Mouse (Mus musculus) hindbrain, embryonic 16.5 days (tissue): ENCODE measurements at regions not wholly inside any gene's neighbourhood (a gene's known extent, or its start where the extent isn't known, plus 50 kb on each side); places are given as distances from the start of the nearest gene placed in this dataset.

Experiments
- ATAC-seq: fragments of 200-750 bp; cut with Nextera tagmentation; 2 replicates; pipeline ENCODE4 v1.8.0; 2017; ENCODE audit warnings: moderate TSS enrichment, moderate library complexity
- H3K27ac ChIP-seq: fragments of 300-500 bp; sonication (generic); 2 replicates; pipeline ENCODE4 v1.5.1; 2014; ENCODE audit warnings: low read depth, mild to moderate bottlenecking, control low read depth, low read length, moderate library complexity
- H3K27me3 ChIP-seq: fragments of 300-500 bp; sonication (generic); replicated peaks from 2 replicates; pipeline ENCODE4 v1.6.1; 2014; ENCODE audit warnings: low read length; ENCODE audit not compliant: control insufficient read depth, insufficient read depth
- H3K36me3 ChIP-seq: fragments of 300-500 bp; sonication (generic); 2 replicates; pipeline ENCODE4 v1.6.1; 2014; ENCODE audit warnings: mild to moderate bottlenecking, low read length, moderate library complexity, mixed read lengths; ENCODE audit not compliant: control insufficient read depth, insufficient read depth
- H3K4me1 ChIP-seq: fragments of 300-500 bp; sonication (generic); 2 replicates; pipeline ENCODE4 v1.6.1; 2014; ENCODE audit warnings: low read depth, low read length; ENCODE audit not compliant: control insufficient read depth, insufficient read depth
- H3K4me2 ChIP-seq: fragments of 300-500 bp; sonication (generic); 2 replicates; pipeline ENCODE4 v1.6.1; 2014; ENCODE audit warnings: mild to moderate bottlenecking, low read length, control low read depth, moderate library complexity
- H3K4me3 ChIP-seq: fragments of 300-500 bp; sonication (generic); 2 replicates; pipeline ENCODE4 v1.5.1; 2014; ENCODE audit warnings: mild to moderate bottlenecking, low read length, control low read depth, moderate library complexity
- H3K9ac ChIP-seq: fragments of 300-500 bp; sonication (generic); 2 replicates; pipeline ENCODE4 v1.6.1; 2014; ENCODE audit warnings: low read depth, mild to moderate bottlenecking, control low read depth, low read length, moderate library complexity
- H3K9me3 ChIP-seq: fragments of 300-500 bp; sonication (generic); 2 replicates; pipeline ENCODE4 v1.6.1; 2014; ENCODE audit warnings: mild to moderate bottlenecking, low read length, moderate library complexity; ENCODE audit not compliant: control insufficient read depth
- WGBS: fragments of 180-500 bp; shearing (Covaris S2); extraction: QIAGEN DNeasy Blood & Tissue Kit; methylation state at CpG from one replicate; pipeline ENCODE4 v1.1.7; 2014; 5-methylcytosine and 5-hydroxymethylcytosine counted together

GRCm38 (mm10) chr1:77261678-77262077 lies 253.2 kb downstream of the Epha4 start:
- no peak overlapping the region for H3K27ac ChIP-seq
- WGBS = 95% methylated on average over 4 of the region's 4 CpGs
- H3K27me3 ChIP-seq = no peaks in the 10 kb centered on the region
- H3K9me3 ChIP-seq = no peaks in the 10 kb centered on the region
- no peak overlapping the region for H3K4me2 ChIP-seq
- no peak overlapping the region for H3K4me3 ChIP-seq
- H3K4me1 ChIP-seq = no peaks in the 10 kb centered on the region
- no peaks in the 10 kb centered on the region for H3K36me3 ChIP-seq
- no peak overlapping the region for H3K9ac ChIP-seq
- ATAC-seq = no peak

GRCm38 (mm10) chr1:77265677-77266076 lies 249.2 kb downstream of the Epha4 start:
- Histone ChIP-seq H3K4me3 (no peak overlapping the region), H3K36me3 (no peaks in the 10 kb centered on the region), H3K4me1 (no peaks in the 10 kb centered on the region), H3K27me3 (no peaks in the 10 kb centered on the region), H3K27ac (no peak overlapping the region), H3K4me2 (no peak overlapping the region), H3K9ac (no peak overlapping the region), H3K9me3 (no peaks in the 10 kb centered on the region)
- no peak for ATAC-seq
- WGBS = 66% methylated on average over 8 of the region's 8 CpGs

- H3K27me3 ChIP-seq = no peaks in the 10 kb centered on the region
- no peak overlapping the region for H3K4me3 ChIP-seq
- H3K9me3 ChIP-seq = no peaks in the 10 kb centered on the region
- 85% methylated on average over 4 of the region's 4 CpGs for WGBS
- ATAC-seq = no peak
- H3K4me2 ChIP-seq = no peak overlapping the region
- H3K9ac ChIP-seq = no peak overlapping the region
- H3K4me1 ChIP-seq = no peaks in the 10 kb centered on the region
- no peak overlapping the region for H3K27ac ChIP-seq
- H3K36me3 ChIP-seq = no peaks in the 10 kb centered on the region
Observed at GRCm38 (mm10) chr1:77267311-77268003, 247.4 kb downstream of the Epha4 start.

- WGBS = 46% methylated on average over 9 of the region's 9 CpGs
- H3K4me2 ChIP-seq = no peak overlapping the region
- H3K27ac ChIP-seq = no peak overlapping the region
- no peak overlapping the region for H3K9ac ChIP-seq
- no peaks in the 10 kb centered on the region for H3K4me1 ChIP-seq
- H3K27me3 ChIP-seq = no peaks in the 10 kb centered on the region
- no peaks in the 10 kb centered on the region for H3K9me3 ChIP-seq
- no peak overlapping the region for H3K4me3 ChIP-seq
- no peak for ATAC-seq
- H3K36me3 ChIP-seq = no peaks in the 10 kb centered on the region
Observed at GRCm38 (mm10) chr1:77275297-77275696, 239.6 kb downstream of the Epha4 start.

GRCm38 (mm10) chr1:77279566-77279965 lies 235.3 kb downstream of the Epha4 start:
- Histone ChIP-seq H3K27me3 (no peaks in the 10 kb centered on the region), H3K9ac (no peak overlapping the region), H3K4me1 (no peaks in the 10 kb centered on the region), H3K27ac (no peak overlapping the region), H3K4me3 (no peak overlapping the region), H3K36me3 (no peaks in the 10 kb centered on the region), H3K9me3 (no peaks in the 10 kb centered on the region), H3K4me2 (no peak overlapping the region)
- ATAC-seq = no peak
- WGBS = 64% methylated on average over 7 of the region's 7 CpGs

GRCm38 (mm10) chr1:77280373-77281038 lies 234.4 kb downstream of the Epha4 start:
- Histone ChIP-seq H3K36me3 (no peaks in the 10 kb centered on the region), H3K27me3 (no peaks in the 10 kb centered on the region), H3K4me2 (no peak overlapping the region), H3K9me3 (no peaks in the 10 kb centered on the region), H3K4me3 (no peak overlapping the region), H3K27ac (no peak overlapping the region), H3K9ac (no peak overlapping the region), H3K4me1 (no peaks in the 10 kb centered on the region)
- 91% methylated on average over 11 of the region's 11 CpGs for WGBS
- ATAC-seq = no peak

GRCm38 (mm10) chr1:77281741-77282140 lies 233.1 kb downstream of the Epha4 start:
- H3K4me2 ChIP-seq = no peak overlapping the region
- H3K36me3 ChIP-seq = no peaks in the 10 kb centered on the region
- H3K4me3 ChIP-seq = no peak overlapping the region
- no peak overlapping the region for H3K27ac ChIP-seq
- H3K4me1 ChIP-seq = no peaks in the 10 kb centered on the region
- H3K27me3 ChIP-seq = no peaks in the 10 kb centered on the region
- no peaks in the 10 kb centered on the region for H3K9me3 ChIP-seq
- WGBS = 96% methylated on average over 4 of the region's 4 CpGs
- ATAC-seq = no peak
- no peak overlapping the region for H3K9ac ChIP-seq

GRCm38 (mm10) chr1:77298713-77299132 lies 216.2 kb downstream of the Epha4 start:
- ATAC-seq = no peak
- no peaks in the 10 kb centered on the region for H3K9me3 ChIP-seq
- H3K4me2 ChIP-seq = no peak overlapping the region
- no peaks in the 10 kb centered on the region for H3K36me3 ChIP-seq
- 82% methylated on average over 4 of the region's 4 CpGs for WGBS
- H3K9ac ChIP-seq = no peak overlapping the region
- no peak overlapping the region for H3K27ac ChIP-seq
- no peaks in the 10 kb centered on the region for H3K4me1 ChIP-seq
- no peak overlapping the region for H3K4me3 ChIP-seq
- no peaks in the 10 kb centered on the region for H3K27me3 ChIP-seq

GRCm38 (mm10) chr1:77300806-77301205 lies 214.1 kb downstream of the Epha4 start:
- Histone ChIP-seq H3K4me1 (no peaks in the 10 kb centered on the region), H3K4me3 (no peak overlapping the region), H3K27me3 (no peaks in the 10 kb centered on the region), H3K4me2 (no peak overlapping the region), H3K36me3 (no peaks in the 10 kb centered on the region), H3K27ac (no peak overlapping the region), H3K9ac (no peak overlapping the region), H3K9me3 (no peaks in the 10 kb centered on the region)
- no peak for ATAC-seq
- 83% methylated on average over 2 of the region's 2 CpGs for WGBS
